Mouse (Mus musculus) monocyte, adult 59 days (primary cell): Measurements from ENCODE around the gene Spin2d. TPM values are rescaled to one million over a fixed set of nuclear protein-coding genes. Genes with fewer than 3 reads are reported as not detected.

Experiments
- total RNA-seq, 2 experiments: library from RNA; stranded (reverse); gene quantifications; one replicate each; pipeline ENCODE4 v1.2.4; 2023

The Spin2d gene
- not detected for total RNA-seq

GRCm38 (mm10) chrX:73176889-73177288 is at the start of gene Spin2d:
TSS of gene Spin2d (minus strand) at chrX:73176989.

GRCm38 (mm10) chrX:73213819-73214564 is 37.2 kb upstream of the Spin2d start, which contains the start of gene Xlr4b:
TSS of gene Xlr4b (plus strand) at chrX:73214333.

GRCm38 (mm10) chrX:73191934-73192333 is 15.1 kb upstream of the Spin2d start, which contains the start of gene Xlr3b:
TSS of gene Xlr3b (plus strand) at chrX:73192207.

GRCm38 (mm10) chrX:73149350-73149749 is 27.4 kb downstream of the Spin2d start, which contains the start of gene DXBay18:
TSS of gene DXBay18 (minus strand) at chrX:73149450.

GRCm38 (mm10) chrX:73148496-73148895 is 28.3 kb downstream of the Spin2d start, which contains the start of gene Xlr5b:
TSS of gene Xlr5b (plus strand) at chrX:73148796.

Other genes starting within 250 kb of the Spin2d start
- under 1 TPM in 1 of 2 experiments, not detected in 1; 0.21 TPM for gene Zfp185, start 189.7 kb downstream of the Spin2d start, total RNA-seq
- gene Pnma5, start 139.9 kb downstream of the Spin2d start, total RNA-seq: under 1 TPM in 1 of 2 experiments, not detected in 1; 0.67 TPM
- not detected for gene Pnma3, start 112.2 kb downstream of the Spin2d start, total RNA-seq
- 1 to 10 TPM; 2.9 to 5.5 TPM for gene Xlr4a, start 94.5 kb downstream of the Spin2d start, total RNA-seq
- not detected for gene Xlr3a, start 79.9 kb downstream of the Spin2d start, total RNA-seq
- not detected for gene Gm14685, start 59.9 kb downstream of the Spin2d start, total RNA-seq
- not detected for gene Xlr5b, start 28.2 kb downstream of the Spin2d start, total RNA-seq
- gene DXBay18, start 27.5 kb downstream of the Spin2d start, total RNA-seq: not detected
- gene Xlr3b, start 15.2 kb upstream of the Spin2d start, total RNA-seq: 10 to 100 TPM in 1 of 2 experiments, 1 to 10 TPM in 1; 2.1 to 12.0 TPM
- gene Xlr4b, start 37.3 kb upstream of the Spin2d start, total RNA-seq: 1 to 10 TPM; 5.7 to 7.0 TPM
- 1 to 10 TPM; 6.2 to 7.9 TPM for gene F8a, start 51.3 kb upstream of the Spin2d start, total RNA-seq
- gene Xlr4c, start 66.1 kb upstream of the Spin2d start, total RNA-seq: 1 to 10 TPM in 1 of 2 experiments, under 1 TPM in 1; 0.68 to 9.7 TPM
- gene Xlr3c, start 88.4 kb upstream of the Spin2d start, total RNA-seq: not detected
- not detected for gene Xlr5a, start 116.0 kb upstream of the Spin2d start, total RNA-seq
- gene Xlr5c, start 116.0 kb upstream of the Spin2d start, total RNA-seq: not detected
- gene Gm45015, start 159.9 kb upstream of the Spin2d start, total RNA-seq: not detected
- gene Zfp275, start 165.6 kb upstream of the Spin2d start, total RNA-seq: 10 to 100 TPM; 12.1 to 16.7 TPM
- gene Gm18336, start 221.7 kb upstream of the Spin2d start, total RNA-seq: not detected
- not detected for gene Zfp92, start 234.1 kb upstream of the Spin2d start, total RNA-seq